Mouse (Mus musculus): Measurements from ENCODE around the gene Syt15. TPM values are rescaled to one million over a fixed set of nuclear protein-coding genes. Genes with fewer than 3 reads are reported as not detected.

Gene Syt15
- 1.2 and 1.3 TPM in 2 replicates for polyA plus RNA-seq (2015; fragmentation: Nextera tagmentation; extraction: Ambion mirVana)

GRCm38 (mm10) chr14:34219295-34219694, at the start of gene Syt15:
Syt15 (plus strand) TSS chr14:34219595.
- Histone ChIP-seq H3K36me3 (ENCODE audit: insufficient read depth, low read length) (no peaks in the 10 kb centered on the region), H3K9ac (replicated peaks; ENCODE audit: low read depth) (no peak within 1 kb of the TSS), H3K27me3 (replicated peaks; ENCODE audit: insufficient read depth, low read length) (0 out of 2 replicates have a peak, but pooled peaks cover 2% of the 10 kb centered on the region), H3K27ac (ENCODE audit: low read length) (no peak within 1 kb of the TSS), H3K9me3 (ENCODE audit: low read length) (no peaks in the 10 kb centered on the region), H3K4me1 (ENCODE audit: insufficient read depth, low read depth, low read length) (peaks cover 13% of the 10 kb centered on the region; the same call in 1 of the 2 replicates), H3K4me2 (replicated peaks; ENCODE audit: low read depth, low read length) (peak within 1 kb of the TSS; percentile 53), H3K4me3 (ENCODE audit: low read depth, low read length) (peak within 1 kb of the TSS; percentile 12; the same call in 1 of the 2 replicates)
- no peak for TF ChIP-seq EP300 (IDR thresholded peaks at IDR 0.05)
- no peak for TF ChIP-seq CTCF (IDR thresholded peaks at IDR 0.05)
- WGBS: 59% methylated on average over 6 of the region's 6 CpGs
- no peak for DNase-seq (ENCODE audit: low spot score)
- ATAC-seq: no peak

- no peak overlapping the region for H3K4me2 ChIP-seq (replicated peaks; ENCODE audit: low read depth, low read length)
- 61% methylated on average over 3 of the region's 3 CpGs for WGBS
- DNase-seq (ENCODE audit: low spot score): no peak
- TF ChIP-seq EP300 (IDR thresholded peaks at IDR 0.05) (no peak), CTCF (IDR thresholded peaks at IDR 0.05) (no peak)
- ATAC-seq: no peak
- no peaks in the 10 kb centered on the region for H3K27me3 ChIP-seq (replicated peaks; ENCODE audit: insufficient read depth, low read length)
- H3K9ac ChIP-seq (replicated peaks; ENCODE audit: low read depth): no peak overlapping the region
- H3K27ac ChIP-seq (ENCODE audit: low read length): no peak overlapping the region
- H3K4me3 ChIP-seq (ENCODE audit: low read depth, low read length): no peak overlapping the region
- H3K4me1 ChIP-seq (ENCODE audit: insufficient read depth, low read depth, low read length): no peaks in the 10 kb centered on the region
- H3K36me3 ChIP-seq (ENCODE audit: insufficient read depth, low read length): no peaks in the 10 kb centered on the region
- H3K9me3 ChIP-seq (ENCODE audit: low read length): no peaks in the 10 kb centered on the region
These were observed 48.3 kb upstream of the Syt15 start for GRCm38 (mm10) chr14:34171107-34171506.

GRCm38 (mm10) chr14:34179351-34179750, 40.0 kb upstream of the Syt15 start:
- no peak overlapping the region for H3K27ac ChIP-seq (ENCODE audit: low read length)
- H3K4me2 ChIP-seq (replicated peaks; ENCODE audit: low read depth, low read length): no peak overlapping the region
- H3K9me3 ChIP-seq (ENCODE audit: low read length): no peaks in the 10 kb centered on the region
- no peak overlapping the region for H3K9ac ChIP-seq (replicated peaks; ENCODE audit: low read depth)
- DNase-seq (ENCODE audit: low spot score): no peak
- ATAC-seq: no peak
- H3K4me3 ChIP-seq (ENCODE audit: low read depth, low read length): no peak overlapping the region
- H3K36me3 ChIP-seq (ENCODE audit: insufficient read depth, low read length): no peaks in the 10 kb centered on the region
- no peaks in the 10 kb centered on the region for H3K27me3 ChIP-seq (replicated peaks; ENCODE audit: insufficient read depth, low read length)
- H3K4me1 ChIP-seq (ENCODE audit: insufficient read depth, low read depth, low read length): no peaks in the 10 kb centered on the region
- TF ChIP-seq CTCF (IDR thresholded peaks at IDR 0.05) (no peak), EP300 (IDR thresholded peaks at IDR 0.05) (no peak)
- 77% methylated on average over 3 of the region's 3 CpGs for WGBS

- no peaks in the 10 kb centered on the region for H3K9me3 ChIP-seq (ENCODE audit: low read length)
These were observed 36.3 kb upstream of the Syt15 start for GRCm38 (mm10) chr14:34183101-34183500.

GRCm38 (mm10) chr14:34188629-34189028, 30.8 kb upstream of the Syt15 start:
- 72% methylated on average over 5 of the region's 5 CpGs for WGBS
- peak; percentile 50; the same call in 1 of the 2 replicates for ATAC-seq
- Histone ChIP-seq H3K9ac (replicated peaks; ENCODE audit: low read depth) (no peak overlapping the region), H3K27ac (ENCODE audit: low read length) (no peak overlapping the region), H3K4me3 (ENCODE audit: low read depth, low read length) (no peak overlapping the region), H3K4me1 (ENCODE audit: insufficient read depth, low read depth, low read length) (no peaks in the 10 kb centered on the region), H3K36me3 (ENCODE audit: insufficient read depth, low read length) (no peaks in the 10 kb centered on the region), H3K27me3 (replicated peaks; ENCODE audit: insufficient read depth, low read length) (no peaks in the 10 kb centered on the region), H3K4me2 (replicated peaks; ENCODE audit: low read depth, low read length) (no peak overlapping the region), H3K9me3 (ENCODE audit: low read length) (no peaks in the 10 kb centered on the region)
- TF ChIP-seq EP300 (IDR thresholded peaks at IDR 0.05) (no peak), CTCF (IDR thresholded peaks at IDR 0.05) (peak; percentile 85)
- DNase-seq (ENCODE audit: low spot score): peak; percentile 65

More at GRCm38 (mm10) chr14:34183101-34183500, 36.3 kb upstream of the Syt15 start:
- no peak overlapping the region for H3K4me2 ChIP-seq (replicated peaks; ENCODE audit: low read depth, low read length)
- DNase-seq (ENCODE audit: low spot score): no peak
- TF ChIP-seq EP300 (IDR thresholded peaks at IDR 0.05) (no peak), CTCF (IDR thresholded peaks at IDR 0.05) (no peak)
- no peak for ATAC-seq
- no peaks in the 10 kb centered on the region for H3K36me3 ChIP-seq (ENCODE audit: insufficient read depth, low read length)
- no peak overlapping the region for H3K4me3 ChIP-seq (ENCODE audit: low read depth, low read length)
- WGBS: 74% methylated on average over 1 of the region's 1 CpGs
- no peaks in the 10 kb centered on the region for H3K27me3 ChIP-seq (replicated peaks; ENCODE audit: insufficient read depth, low read length)
- no peaks in the 10 kb centered on the region for H3K4me1 ChIP-seq (ENCODE audit: insufficient read depth, low read depth, low read length)
- no peak overlapping the region for H3K27ac ChIP-seq (ENCODE audit: low read length)
- no peak overlapping the region for H3K9ac ChIP-seq (replicated peaks; ENCODE audit: low read depth)

- Histone ChIP-seq H3K27me3 (replicated peaks; ENCODE audit: insufficient read depth, low read length) (no peaks in the 10 kb centered on the region), H3K9ac (replicated peaks; ENCODE audit: low read depth) (no peak overlapping the region), H3K36me3 (ENCODE audit: insufficient read depth, low read length) (no peaks in the 10 kb centered on the region), H3K4me3 (ENCODE audit: low read depth, low read length) (no peak overlapping the region), H3K27ac (ENCODE audit: low read length) (no peak overlapping the region), H3K4me2 (replicated peaks; ENCODE audit: low read depth, low read length) (no peak overlapping the region), H3K9me3 (ENCODE audit: low read length) (no peaks in the 10 kb centered on the region), H3K4me1 (ENCODE audit: insufficient read depth, low read depth, low read length) (no peaks in the 10 kb centered on the region)
- WGBS: 55% methylated on average over 7 of the region's 7 CpGs
- ATAC-seq (no peak), DNase-seq (ENCODE audit: low spot score) (no peak)
- TF ChIP-seq CTCF (IDR thresholded peaks at IDR 0.05) (no peak), EP300 (IDR thresholded peaks at IDR 0.05) (no peak)
These were observed 29.0 kb upstream of the Syt15 start for GRCm38 (mm10) chr14:34190361-34190760.

GRCm38 (mm10) chr14:34193879-34194278, 25.5 kb upstream of the Syt15 start:
- Histone ChIP-seq H3K4me3 (ENCODE audit: low read depth, low read length) (no peak overlapping the region), H3K27ac (ENCODE audit: low read length) (no peak overlapping the region), H3K9me3 (ENCODE audit: low read length) (no peaks in the 10 kb centered on the region), H3K4me2 (replicated peaks; ENCODE audit: low read depth, low read length) (no peak overlapping the region), H3K27me3 (replicated peaks; ENCODE audit: insufficient read depth, low read length) (no peaks in the 10 kb centered on the region), H3K4me1 (ENCODE audit: insufficient read depth, low read depth, low read length) (no peaks in the 10 kb centered on the region), H3K9ac (replicated peaks; ENCODE audit: low read depth) (no peak overlapping the region), H3K36me3 (ENCODE audit: insufficient read depth, low read length) (no peaks in the 10 kb centered on the region)
- WGBS: 74% methylated on average over 4 of the region's 4 CpGs
- TF ChIP-seq CTCF (IDR thresholded peaks at IDR 0.05): no peak
- no peak for TF ChIP-seq EP300 (IDR thresholded peaks at IDR 0.05)
- ATAC-seq (no peak), DNase-seq (ENCODE audit: low spot score) (no peak)
